Mouse (Mus musculus) heart, adult 2 months (tissue): ENCODE data around the gene Cfap161. TPM values are rescaled to one million over a fixed set of nuclear protein-coding genes. Genes with fewer than 3 reads are reported as not detected.
A peak's percentile ranks its signal among the peaks of the same experiment; 100 is the strongest.

Experiments
- DNase-seq, 2 experiments: peaks; one replicate each; pipeline ENCODE4 v3.0.0; 2021
- H3K27ac ChIP-seq: fragments of 200-600 bp; 2 replicates; pipeline ENCODE4 v1.8.1; 2022
- H3K27me3 ChIP-seq: fragments of 200-500 bp; 2 replicates; pipeline ENCODE4 v1.6.1; 2012; ENCODE audit warnings: mild to moderate bottlenecking, low read length, inconsistent platforms, mixed read lengths; ENCODE audit not compliant: control insufficient read depth, insufficient read depth
- H3K36me3 ChIP-seq: fragments of 200-500 bp; 2 replicates; pipeline ENCODE4 v1.6.1; 2012; ENCODE audit warnings: low read length, inconsistent platforms; ENCODE audit not compliant: control insufficient read depth, insufficient read depth
- H3K4me1 ChIP-seq: fragments of 200-500 bp; 2 replicates; pipeline ENCODE4 v1.6.1; 2011; ENCODE audit warnings: low read length; ENCODE audit not compliant: control insufficient read depth, insufficient read depth
- H3K4me3 ChIP-seq: fragments of 200-600 bp; 2 replicates; pipeline ENCODE4 v1.8.1; 2022
- H3K79me2 ChIP-seq: fragments of 200-500 bp; replicated peaks from 2 replicates; pipeline ENCODE4 v1.6.1; 2012; ENCODE audit warnings: mild to moderate bottlenecking, inconsistent platforms, low read length, moderate library complexity, mixed read lengths; ENCODE audit not compliant: control insufficient read depth, insufficient read depth
- H3K9ac ChIP-seq: fragments of 200-500 bp; 2 replicates; pipeline ENCODE4 v1.6.1; 2012; ENCODE audit warnings: low read depth, mild to moderate bottlenecking, control low read depth, inconsistent platforms, low read length, mixed read lengths
- CTCF ChIP-seq: fragments of 200-600 bp; IDR thresholded peaks from 2 replicates; pipeline ENCODE4 v1.8.1; 2022; ENCODE audit warnings: antibody characterized with exemption, mild to moderate bottlenecking, moderate library complexity
- EP300 ChIP-seq: fragments of 200-500 bp; IDR thresholded peaks from 2 replicates; pipeline ENCODE4 v1.6.1; 2011; ENCODE audit warnings: low read depth, low read length, control low read depth; ENCODE audit not compliant: insufficient read depth
- POLR2A ChIP-seq: fragments of 200-500 bp; IDR thresholded peaks from 2 replicates; pipeline ENCODE4 v1.6.1; 2011; ENCODE audit warnings: mild to moderate bottlenecking, low read depth, low read length, control low read depth; ENCODE audit not compliant: insufficient read depth
- WGBS: fragments of 180-500 bp; shearing (Covaris S2); methylation state at CpG from one replicate; pipeline ENCODE4 v1.1.7; 2018; 5-methylcytosine and 5-hydroxymethylcytosine counted together
- intact Hi-C: fragments of 180-260 bp; cut with DNase I; formaldehyde crosslinking; loops from one replicate; pipeline ENCODE4 v1.15.1; 2025
- long read RNA-seq: library from polyadenylated mRNA; stranded (forward); transcript quantifications from one replicate; pipeline ENCODE4 v2.0.0, GENCODE M21; 2021
- polyA plus RNA-seq: library from polyadenylated mRNA; depleted of rRNA; stranded (reverse); fragments of >200 nt; gene quantifications from 2 replicates; pipeline ENCODE4 v1.2.3, GENCODE M21; 2012; rRNA removed
- total RNA-seq, 2 experiments: library from RNA; stranded (reverse); gene quantifications; 2 replicates each; pipeline ENCODE4 v1.2.3; 2021

Cfap161 gene
- total RNA-seq: not detected
- polyA plus RNA-seq: 0.35 and 0.50 TPM in 2 replicates
- long read RNA-seq: 0 reads

GRCm38 (mm10) chr7:83794705-83795104 is at the start of gene Cfap161:
Cfap161 (minus strand) TSS chr7:83794880.
- WGBS: 31% methylated on average over 14 of the region's 14 CpGs
- no peak within 1 kb of the TSS for H3K4me3 ChIP-seq
- no peaks in the 10 kb centered on the region for H3K79me2 ChIP-seq
- TF ChIP-seq EP300: no peak
- TF ChIP-seq CTCF: no peak
- no peak for TF ChIP-seq POLR2A
- H3K27ac ChIP-seq: no peak within 1 kb of the TSS
- H3K36me3 ChIP-seq: no peaks in the 10 kb centered on the region
- H3K9ac ChIP-seq: no peak within 1 kb of the TSS
- no peaks in the 10 kb centered on the region for H3K27me3 ChIP-seq
- intact Hi-C loops: no loop called here
- no peaks in the 10 kb centered on the region for H3K4me1 ChIP-seq
- DNase-seq: no peak

GRCm38 (mm10) chr7:83842486-83843259 is 48.0 kb upstream of the Cfap161 start:
- peak in 1 of 2 experiments; percentile 7 for DNase-seq
- WGBS: 25% methylated on average over 6 of the region's 6 CpGs
- Histone ChIP-seq H3K4me3 (no peak overlapping the region), H3K4me1 (peaks cover 5% of the 10 kb centered on the region), H3K36me3 (peaks cover 7% of the 10 kb centered on the region), H3K79me2 (no peaks in the 10 kb centered on the region), H3K27me3 (no peaks in the 10 kb centered on the region), H3K27ac (no peak overlapping the region), H3K9ac (no peak overlapping the region)
- TF ChIP-seq CTCF: no peak
- no peak for TF ChIP-seq POLR2A
- no peak for TF ChIP-seq EP300
- intact Hi-C loops: loop anchor here (5.0 kb wide), 1 partner anchor 40 kb away; the partner anchor contains the start of genes Mesd and Tlnrd1

- 91% methylated on average over 2 of the region's 2 CpGs for WGBS
- Histone ChIP-seq H3K4me1 (peaks cover 5% of the 10 kb centered on the region), H3K27ac (no peak overlapping the region), H3K79me2 (no peaks in the 10 kb centered on the region), H3K36me3 (peaks cover 7% of the 10 kb centered on the region), H3K4me3 (no peak overlapping the region), H3K9ac (no peak overlapping the region), H3K27me3 (no peaks in the 10 kb centered on the region)
- no peak for TF ChIP-seq CTCF
- no peak for TF ChIP-seq POLR2A
- TF ChIP-seq EP300: no peak
- intact Hi-C loops: loop anchor here (5.0 kb wide), 1 partner anchor 42 kb away; the partner anchor contains the start of genes Mesd and Tlnrd1
- DNase-seq: no peak
Measured at GRCm38 (mm10) chr7:83840076-83840475, 45.4 kb upstream of the Cfap161 start.

DNA sequence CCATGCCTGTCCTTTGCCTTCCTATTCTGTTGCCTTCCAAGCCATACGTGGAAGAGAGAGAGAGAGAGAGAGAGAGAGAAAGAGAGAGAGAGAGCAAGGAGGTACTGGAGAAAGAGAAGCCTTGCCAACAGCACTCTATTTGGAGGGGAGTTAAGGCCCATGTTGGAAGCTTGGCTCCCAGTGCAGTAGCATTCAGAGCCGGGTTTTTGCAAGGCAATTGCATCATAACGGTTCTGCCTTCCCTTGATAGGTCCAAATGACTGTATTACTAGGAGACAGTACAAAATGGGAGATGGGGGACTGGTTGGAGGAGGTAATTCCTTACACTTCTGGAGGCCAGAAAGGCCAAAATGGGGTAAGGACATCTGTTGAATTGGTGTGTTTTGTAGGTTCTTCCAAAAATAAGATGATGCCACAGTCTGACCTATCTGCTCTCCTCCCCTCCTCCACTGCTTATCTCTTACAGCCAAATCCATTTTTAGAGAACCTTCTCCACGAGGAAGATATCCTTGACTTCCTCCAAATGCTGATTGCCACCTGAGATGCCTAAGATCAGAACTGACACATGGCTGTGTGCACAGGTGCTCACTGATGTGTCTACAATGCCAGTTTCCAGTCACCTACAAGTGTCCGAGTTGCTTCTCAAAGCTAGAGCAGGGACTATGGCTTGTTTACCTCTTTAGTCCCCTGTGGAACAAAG is 44.0 kb upstream of the Cfap161 start:
- 70% methylated on average over 5 of the region's 5 CpGs for WGBS
- no peaks in the 10 kb centered on the region for H3K27me3 ChIP-seq
- H3K36me3 ChIP-seq: peaks cover 7% of the 10 kb centered on the region
- H3K4me1 ChIP-seq: peaks cover 5% of the 10 kb centered on the region
- H3K27ac ChIP-seq: no peak overlapping the region
- H3K79me2 ChIP-seq: no peaks in the 10 kb centered on the region
- no peak for DNase-seq
- intact Hi-C loops: no loop called here
- H3K9ac ChIP-seq: no peak overlapping the region
- no peak overlapping the region for H3K4me3 ChIP-seq
- TF ChIP-seq CTCF (no peak), EP300 (no peak), POLR2A (no peak)

DNA sequence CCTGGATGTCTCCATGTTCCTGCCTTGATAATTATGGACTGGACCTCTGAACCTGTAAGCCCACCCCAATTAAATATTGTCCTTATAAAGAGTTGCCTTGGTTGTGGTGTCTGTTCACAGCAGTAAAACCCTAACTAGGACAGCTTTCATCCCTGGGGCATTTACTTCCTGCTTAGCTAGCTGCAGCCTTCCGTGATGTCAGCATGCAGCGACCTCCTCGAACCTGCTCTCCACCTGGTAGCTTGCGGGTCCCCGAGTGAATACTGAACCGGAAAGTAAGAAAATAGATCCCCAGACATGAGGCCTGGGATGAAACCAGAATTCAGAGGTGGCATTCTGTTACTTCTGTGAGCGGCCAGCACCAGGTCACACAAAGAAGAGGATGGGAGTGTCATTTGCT is 34.7 kb upstream of the Cfap161 start:
- Histone ChIP-seq H3K4me1 (no peaks in the 10 kb centered on the region), H3K27me3 (no peaks in the 10 kb centered on the region), H3K9ac (no peak overlapping the region), H3K36me3 (no peaks in the 10 kb centered on the region), H3K79me2 (no peaks in the 10 kb centered on the region), H3K27ac (no peak overlapping the region), H3K4me3 (no peak overlapping the region)
- intact Hi-C loops: loop anchor here (2.0 kb wide), 1 partner anchor 15 kb away; no protein-coding TSS in a partner anchor
- 63% methylated on average over 7 of the region's 7 CpGs for WGBS
- no peak for DNase-seq
- no peak for TF ChIP-seq POLR2A
- no peak for TF ChIP-seq EP300
- no peak for TF ChIP-seq CTCF
